Mouse (Mus musculus) forebrain, embryonic 12.5 days (tissue): ENCODE results near the gene Ube4b. TPM values are rescaled to one million over a fixed set of nuclear protein-coding genes. Genes with fewer than 3 reads are reported as not detected.

Source experiments
- ATAC-seq: fragments of 200-750 bp; cut with Nextera tagmentation; 2 replicates; pipeline ENCODE4 v1.8.0; 2017; ENCODE audit warnings: moderate TSS enrichment; ENCODE audit not compliant: low FRiP score
- H3K27ac ChIP-seq: fragments of 300-500 bp; sonication (generic); 2 replicates; pipeline ENCODE4 v1.5.1; 2016; ENCODE audit warnings: mild to moderate bottlenecking
- H3K27me3 ChIP-seq: fragments of 300-500 bp; sonication (generic); 2 replicates; pipeline ENCODE4 v1.6.1; 2016; ENCODE audit warnings: mild to moderate bottlenecking
- H3K36me3 ChIP-seq: fragments of 300-500 bp; sonication (generic); replicated peaks from 2 replicates; pipeline ENCODE4 v1.6.1; 2016; ENCODE audit warnings: mild to moderate bottlenecking
- H3K4me1 ChIP-seq: fragments of 300-500 bp; sonication (generic); 2 replicates; pipeline ENCODE4 v1.6.1; 2016
- H3K4me2 ChIP-seq: fragments of 300-500 bp; sonication (generic); 2 replicates; pipeline ENCODE4 v1.6.1; 2016; ENCODE audit warnings: mild to moderate bottlenecking, moderate library complexity
- H3K4me3 ChIP-seq: fragments of 300-500 bp; sonication (generic); replicated peaks from 2 replicates; pipeline ENCODE4 v1.5.1; 2016; ENCODE audit warnings: mild to moderate bottlenecking
- H3K9ac ChIP-seq: fragments of 300-500 bp; sonication (generic); 2 replicates; pipeline ENCODE4 v1.6.1; 2016; ENCODE audit warnings: mild to moderate bottlenecking
- H3K9me3 ChIP-seq: fragments of 300-500 bp; sonication (generic); 2 replicates; pipeline ENCODE4 v1.6.1; 2016
- WGBS: fragments of 180-500 bp; shearing (Covaris S2); methylation state at CpG from one replicate; pipeline ENCODE4 v1.1.7; 2016; 5-methylcytosine and 5-hydroxymethylcytosine counted together
- polyA plus RNA-seq: library from polyadenylated mRNA; unstranded; fragments of >200 nt; fragmentation: Nextera tagmentation; extraction: Ambion mirVana; gene quantifications from 2 replicates; pipeline ENCODE4 v1.2.1, GENCODE M21; 2016

Gene Ube4b
- polyA plus RNA-seq, 1 experiment from 2014 or later, result 68.9 TPM

DNA sequence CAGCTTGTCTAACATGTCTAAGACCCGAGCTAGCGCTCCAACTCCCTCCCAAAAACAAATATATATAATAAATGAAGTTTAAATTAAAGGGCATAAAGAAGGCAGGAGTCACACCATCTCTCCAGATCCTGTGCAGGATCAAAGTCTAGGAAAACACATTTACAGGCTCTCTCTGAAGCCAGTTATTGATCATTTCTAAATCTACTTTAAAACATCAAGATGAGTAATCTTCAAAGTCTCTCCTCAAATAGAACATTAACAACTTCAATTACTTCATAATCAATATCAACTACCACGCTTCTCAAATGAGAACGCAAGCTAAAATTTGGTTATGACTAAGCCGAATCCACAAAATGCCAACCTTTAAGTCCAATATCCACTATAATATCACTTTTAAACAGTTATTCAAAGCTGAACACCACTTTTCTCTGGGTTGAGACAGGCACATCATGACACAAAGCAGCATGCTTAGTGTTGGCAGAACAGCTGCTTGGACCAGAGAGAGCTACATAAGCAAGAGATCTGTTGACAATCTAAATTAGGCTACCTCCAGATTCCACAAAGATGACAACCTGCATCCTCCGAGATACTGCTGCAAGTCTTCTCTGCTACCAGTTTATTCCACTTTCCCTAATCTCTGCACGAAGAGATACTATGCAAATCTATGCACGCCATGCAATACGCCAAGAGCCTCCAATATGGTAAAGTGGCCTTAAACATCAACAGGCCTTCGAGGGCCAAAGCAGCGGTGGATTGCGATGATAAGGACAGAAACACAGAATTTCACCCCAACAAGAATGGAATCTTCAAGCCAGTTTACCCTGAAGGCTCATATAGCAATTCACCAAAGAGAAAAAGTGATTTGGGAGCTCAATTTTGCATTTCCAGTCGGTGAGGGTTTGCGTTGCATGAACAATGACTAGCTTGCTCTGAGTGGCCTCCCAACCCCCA is 120.5 kb downstream of the Ube4b start:
- Histone ChIP-seq H3K4me1 (peaks cover 59% of the 10 kb centered on the region), H3K9ac (peak overlapping the region; percentile 97), H3K4me2 (peak overlapping the region; percentile 79), H3K4me3 (peak overlapping the region; percentile 100), H3K27me3 (no peaks in the 10 kb centered on the region), H3K27ac (peak overlapping the region; percentile 98), H3K9me3 (no peaks in the 10 kb centered on the region), H3K36me3 (no peaks in the 10 kb centered on the region)
- ATAC-seq, result no peak
- WGBS, result 28% methylated on average over 14 of the region's 14 CpGs

DNA sequence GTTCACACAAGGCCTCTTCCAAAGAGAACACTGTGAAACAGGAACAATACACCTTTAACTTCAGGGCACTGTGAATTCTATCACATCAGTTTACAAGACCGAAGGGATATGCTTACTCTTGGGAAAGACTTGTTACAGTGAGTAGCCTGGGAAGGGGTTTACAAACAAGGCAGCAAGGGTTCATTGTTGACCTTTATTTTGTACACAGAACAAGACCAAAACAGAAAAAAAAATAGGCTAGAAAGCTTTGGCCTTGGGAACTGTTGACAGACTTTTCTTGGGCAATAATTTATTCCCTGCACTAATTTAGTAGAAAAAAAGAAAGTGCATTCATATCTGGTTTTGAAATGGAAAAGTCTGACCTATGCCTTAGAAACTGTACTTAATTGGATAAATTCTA is 122.1 kb downstream of the Ube4b start:
- no peak overlapping the region; the same call in 1 of the 2 replicates for H3K9ac ChIP-seq
- WGBS, result 67% methylated on average over 1 of the region's 1 CpGs
- no peak for ATAC-seq
- peaks cover 65% of the 10 kb centered on the region for H3K4me1 ChIP-seq
- H3K36me3 ChIP-seq, result no peaks in the 10 kb centered on the region
- no peak overlapping the region for H3K27ac ChIP-seq
- 0 out of 2 replicates have a peak overlapping the region, but pooled peaks have one; percentile 7 for H3K4me3 ChIP-seq
- H3K9me3 ChIP-seq, result no peaks in the 10 kb centered on the region
- peak overlapping the region; percentile 32; the same call in 1 of the 2 replicates for H3K4me2 ChIP-seq
- H3K27me3 ChIP-seq, result no peaks in the 10 kb centered on the region

GRCm38 (mm10) chr4:149303502-149303901 is 123.0 kb downstream of the Ube4b start:
- ATAC-seq, result no peak
- peak overlapping the region; percentile 32; the same call in 1 of the 2 replicates for H3K4me2 ChIP-seq
- WGBS, result 45% methylated on average over 5 of the region's 5 CpGs
- no peak overlapping the region for H3K9ac ChIP-seq
- H3K36me3 ChIP-seq, result no peaks in the 10 kb centered on the region
- H3K27ac ChIP-seq, result no peak overlapping the region
- H3K9me3 ChIP-seq, result no peaks in the 10 kb centered on the region
- H3K27me3 ChIP-seq, result no peaks in the 10 kb centered on the region
- H3K4me1 ChIP-seq, result peaks cover 55% of the 10 kb centered on the region
- H3K4me3 ChIP-seq, result no peak overlapping the region

DNA sequence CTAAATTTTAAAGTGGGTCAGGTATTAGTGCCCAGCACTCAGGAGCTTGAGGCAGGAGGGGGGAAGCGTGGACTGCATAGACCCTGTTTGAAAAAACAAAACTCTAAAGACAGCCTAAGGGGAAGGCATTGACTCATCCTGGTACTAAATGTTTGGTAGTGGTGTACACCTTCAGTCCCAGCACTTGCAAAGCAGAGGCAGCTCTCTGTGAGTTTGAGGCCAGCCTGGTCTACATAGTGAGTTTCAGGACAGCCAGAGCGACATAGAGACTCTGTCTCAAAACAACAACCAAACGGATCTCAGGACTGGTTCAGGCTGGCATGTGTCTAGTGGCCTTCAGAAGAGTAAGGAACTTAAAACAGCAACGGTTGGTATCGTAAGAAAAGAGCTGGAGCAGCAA is 123.8 kb downstream of the Ube4b start:
- Histone ChIP-seq H3K4me3 (no peak overlapping the region), H3K27ac (no peak overlapping the region), H3K27me3 (no peaks in the 10 kb centered on the region), H3K36me3 (no peaks in the 10 kb centered on the region), H3K9ac (no peak overlapping the region), H3K9me3 (no peaks in the 10 kb centered on the region), H3K4me2 (peak overlapping the region; percentile 10; the same call in 1 of the 2 replicates), H3K4me1 (peaks cover 52% of the 10 kb centered on the region)
- no peak for ATAC-seq
- WGBS, result 82% methylated on average over 5 of the region's 5 CpGs

DNA sequence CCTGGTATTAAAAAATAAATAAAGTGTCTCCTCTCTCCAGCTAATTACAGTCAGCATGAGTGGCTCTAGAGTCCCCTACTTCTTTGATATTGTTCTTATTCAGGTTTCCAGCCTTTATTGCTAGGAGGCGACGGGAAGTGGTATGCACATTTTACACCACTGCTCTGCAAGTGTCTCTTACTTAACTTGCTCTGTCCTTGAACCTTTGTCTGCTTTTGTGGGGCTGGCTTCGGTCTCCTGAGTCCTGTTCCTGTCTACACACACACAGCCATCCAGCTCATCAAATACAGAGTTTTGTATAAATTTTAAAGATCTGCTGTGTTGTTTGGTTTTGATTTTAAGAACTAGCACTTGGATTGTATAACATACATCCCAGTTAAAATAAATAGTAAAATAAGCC is 124.4 kb downstream of the Ube4b start:
- H3K27me3 ChIP-seq, result no peaks in the 10 kb centered on the region
- WGBS, result 42% methylated on average over 3 of the region's 3 CpGs
- no peak overlapping the region for H3K27ac ChIP-seq
- H3K9ac ChIP-seq, result no peak overlapping the region
- no peak overlapping the region for H3K4me3 ChIP-seq
- no peak for ATAC-seq
- no peaks in the 10 kb centered on the region for H3K36me3 ChIP-seq
- no peak overlapping the region for H3K4me2 ChIP-seq
- no peaks in the 10 kb centered on the region for H3K9me3 ChIP-seq
- peaks cover 55% of the 10 kb centered on the region for H3K4me1 ChIP-seq

GRCm38 (mm10) chr4:149296501-149296900 is 130.0 kb downstream of the Ube4b start:
- H3K4me2 ChIP-seq, result no peak overlapping the region
- no peak overlapping the region for H3K27ac ChIP-seq
- no peak for ATAC-seq
- H3K4me1 ChIP-seq, result peaks cover 25% of the 10 kb centered on the region
- H3K4me3 ChIP-seq, result no peak overlapping the region
- 97% methylated on average over 2 of the region's 2 CpGs for WGBS
- H3K36me3 ChIP-seq, result no peaks in the 10 kb centered on the region
- no peaks in the 10 kb centered on the region for H3K9me3 ChIP-seq
- no peaks in the 10 kb centered on the region for H3K27me3 ChIP-seq
- no peak overlapping the region for H3K9ac ChIP-seq

DNA sequence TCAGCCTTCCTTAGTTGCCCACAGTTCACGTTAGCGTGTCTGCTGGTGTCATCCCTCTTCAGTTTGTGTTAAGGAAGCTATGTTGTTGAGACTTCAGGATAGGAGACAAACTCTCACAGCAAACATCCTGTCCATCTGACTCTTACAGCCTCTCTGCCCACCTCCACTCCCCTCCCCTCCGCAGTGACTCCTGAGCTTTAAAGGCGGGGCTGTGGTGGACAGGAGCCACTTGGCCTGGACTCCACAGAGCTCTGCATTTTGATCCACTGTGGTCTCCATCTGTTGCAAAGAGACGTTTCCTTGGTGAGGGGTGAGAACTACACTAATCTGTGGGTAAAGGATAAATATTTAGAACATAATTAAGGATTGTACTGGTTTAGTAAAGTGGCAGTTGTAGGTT is 133.6 kb downstream of the Ube4b start:
- 87% methylated on average over 5 of the region's 5 CpGs for WGBS
- no peak for ATAC-seq
- H3K36me3 ChIP-seq, result peaks cover 24% of the 10 kb centered on the region

GRCm38 (mm10) chr4:149291061-149291460 is 135.5 kb downstream of the Ube4b start:
- Histone ChIP-seq H3K9ac (no peak overlapping the region), H3K9me3 (no peaks in the 10 kb centered on the region), H3K36me3 (peaks cover 29% of the 10 kb centered on the region), H3K27ac (no peak overlapping the region), H3K4me1 (peaks cover 13% of the 10 kb centered on the region), H3K4me3 (no peak overlapping the region), H3K27me3 (no peaks in the 10 kb centered on the region), H3K4me2 (no peak overlapping the region)
- 84% methylated on average over 9 of the region's 9 CpGs for WGBS
- no peak for ATAC-seq

More for the DNA sequence above, 133.6 kb downstream of the Ube4b start:
- no peak overlapping the region for H3K4me3 ChIP-seq
- no peak overlapping the region for H3K27ac ChIP-seq
- H3K27me3 ChIP-seq, result no peaks in the 10 kb centered on the region
- H3K9me3 ChIP-seq, result no peaks in the 10 kb centered on the region
- H3K4me2 ChIP-seq, result no peak overlapping the region
- H3K9ac ChIP-seq, result no peak overlapping the region
- H3K4me1 ChIP-seq, result peaks cover 16% of the 10 kb centered on the region

GRCm38 (mm10) chr4:149290157-149290750 is 136.3 kb downstream of the Ube4b start:
- WGBS, result 90% methylated on average over 7 of the region's 7 CpGs
- Histone ChIP-seq H3K9me3 (no peaks in the 10 kb centered on the region), H3K36me3 (peaks cover 29% of the 10 kb centered on the region), H3K9ac (no peak overlapping the region), H3K4me1 (peaks cover 10% of the 10 kb centered on the region), H3K4me2 (no peak overlapping the region), H3K4me3 (no peak overlapping the region), H3K27ac (no peak overlapping the region), H3K27me3 (no peaks in the 10 kb centered on the region)
- ATAC-seq, result no peak

- no peak for ATAC-seq
- Histone ChIP-seq H3K36me3 (peaks cover 29% of the 10 kb centered on the region), H3K4me2 (no peak overlapping the region), H3K9ac (no peak overlapping the region), H3K4me3 (no peak overlapping the region), H3K4me1 (0 out of 2 replicates have a peak, but pooled peaks cover 10% of the 10 kb centered on the region), H3K9me3 (no peaks in the 10 kb centered on the region), H3K27me3 (no peaks in the 10 kb centered on the region), H3K27ac (no peak overlapping the region)
- 83% methylated on average over 8 of the region's 8 CpGs for WGBS
Measured at GRCm38 (mm10) chr4:149286287-149287137, 140.0 kb downstream of the Ube4b start.

GRCm38 (mm10) chr4:149285691-149286090 is 140.9 kb downstream of the Ube4b start:
- no peak for ATAC-seq
- Histone ChIP-seq H3K4me1 (0 out of 2 replicates have a peak, but pooled peaks cover 10% of the 10 kb centered on the region), H3K4me2 (no peak overlapping the region), H3K36me3 (peaks cover 23% of the 10 kb centered on the region), H3K9me3 (no peaks in the 10 kb centered on the region), H3K9ac (no peak overlapping the region), H3K27ac (no peak overlapping the region), H3K4me3 (no peak overlapping the region), H3K27me3 (no peaks in the 10 kb centered on the region)
- 88% methylated on average over 1 of the region's 1 CpGs for WGBS

DNA sequence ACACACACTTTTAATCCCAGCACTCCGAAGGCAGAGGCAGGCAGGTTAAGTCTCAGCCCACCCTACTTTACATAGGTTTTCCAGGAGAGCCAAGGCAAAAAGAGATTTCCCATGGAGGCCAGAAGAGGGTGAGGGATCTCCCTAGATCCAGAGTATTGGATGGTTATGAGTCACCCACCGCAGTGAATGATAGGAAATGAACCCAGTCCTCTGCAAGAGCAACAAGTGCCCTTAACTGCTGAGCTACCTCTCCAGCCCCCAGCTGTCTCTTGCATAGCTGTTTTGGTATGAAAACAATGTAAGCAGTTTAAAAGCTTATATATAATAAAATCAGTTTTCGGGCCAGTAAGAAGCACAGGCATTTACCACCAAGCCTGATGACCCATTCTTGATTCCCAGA is 143.5 kb downstream of the Ube4b start:
- no peak overlapping the region for H3K4me2 ChIP-seq
- no peak overlapping the region for H3K4me3 ChIP-seq
- H3K9ac ChIP-seq, result no peak overlapping the region
- H3K27ac ChIP-seq, result no peak overlapping the region
- no peaks in the 10 kb centered on the region for H3K27me3 ChIP-seq
- H3K36me3 ChIP-seq, result 0 out of 2 replicates have a peak, but pooled peaks cover 4% of the 10 kb centered on the region
- H3K9me3 ChIP-seq, result no peaks in the 10 kb centered on the region
- ATAC-seq, result no peak
- peaks cover 25% of the 10 kb centered on the region for H3K4me1 ChIP-seq
- 94% methylated on average over 3 of the region's 3 CpGs for WGBS
